Mouse (Mus musculus) spleen, adult 12 weeks (tissue): ENCODE data around the gene Ccdc142.

Experiments used
- DNase-seq: peaks from one replicate; pipeline ENCODE4 v3.0.0; 2022; ENCODE audit warnings: low spot score

Gene Ccdc142

DNA sequence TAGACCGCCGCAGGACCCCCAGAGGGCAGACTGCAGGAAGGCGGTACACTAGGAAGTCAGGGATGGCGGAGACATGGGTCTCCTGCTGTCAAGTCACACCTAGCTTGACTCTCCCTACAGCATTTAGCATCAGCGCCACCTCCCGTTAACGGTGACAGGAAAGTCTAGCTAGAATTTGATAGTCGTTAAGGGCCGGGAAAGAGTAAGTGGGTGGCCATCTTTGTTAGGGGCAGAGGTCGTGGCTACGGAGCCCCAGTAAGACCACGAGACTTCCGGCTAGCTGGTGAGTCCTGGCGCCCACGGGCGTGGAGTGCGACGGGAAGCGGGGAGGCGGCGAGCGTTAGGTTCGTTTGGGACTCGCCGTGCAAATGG lies at the start of gene Ccdc142, which contains the start of gene Gm42688:
Ccdc142 (plus strand) TSS at position 286 of the 372 bp plus-strand sequence.
Gm42688 (plus strand) TSS at position 302 of the 372 bp plus-strand sequence.
- DNase-seq: peak; percentile 77

DNA sequence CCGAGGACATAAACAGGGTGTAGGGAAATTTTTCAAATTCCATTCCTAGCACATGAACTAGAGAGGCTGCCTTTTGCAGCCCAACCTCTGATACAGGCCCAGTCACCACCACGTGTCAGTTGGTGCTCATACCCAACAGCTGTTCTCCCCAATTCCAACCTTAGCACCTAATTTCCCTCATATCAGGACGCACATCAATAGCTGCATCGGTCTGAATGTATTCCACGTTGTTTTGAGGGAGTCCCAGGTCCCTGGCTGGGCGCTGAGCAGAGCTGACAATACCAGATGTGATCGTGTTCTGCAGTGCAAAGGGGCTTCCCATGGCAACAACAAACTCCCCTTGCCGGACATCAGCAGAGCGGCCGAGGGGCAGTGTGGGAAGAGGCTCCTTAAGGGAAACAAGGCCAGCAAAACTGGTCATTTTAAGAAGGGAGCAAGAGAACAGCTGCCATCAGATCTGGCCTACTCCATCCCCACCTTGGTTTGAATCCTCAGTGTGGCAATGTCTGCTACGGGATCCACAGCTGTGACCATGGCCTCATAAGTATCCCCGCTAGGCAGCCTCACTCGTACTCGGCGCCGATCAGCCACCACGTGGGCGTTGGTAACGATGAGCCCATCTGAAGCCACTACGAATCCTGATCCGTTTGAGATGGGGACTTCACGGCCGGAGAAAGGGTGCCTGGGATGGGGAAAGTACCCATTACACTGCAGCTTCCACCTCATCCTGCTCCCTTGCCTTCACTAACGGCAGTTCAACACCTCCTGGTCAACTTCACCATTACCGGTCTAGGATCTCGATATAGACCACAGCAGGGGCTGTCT lies 48.1 kb upstream of the Ccdc142 start:
- peak; percentile 42 for DNase-seq

DNA sequence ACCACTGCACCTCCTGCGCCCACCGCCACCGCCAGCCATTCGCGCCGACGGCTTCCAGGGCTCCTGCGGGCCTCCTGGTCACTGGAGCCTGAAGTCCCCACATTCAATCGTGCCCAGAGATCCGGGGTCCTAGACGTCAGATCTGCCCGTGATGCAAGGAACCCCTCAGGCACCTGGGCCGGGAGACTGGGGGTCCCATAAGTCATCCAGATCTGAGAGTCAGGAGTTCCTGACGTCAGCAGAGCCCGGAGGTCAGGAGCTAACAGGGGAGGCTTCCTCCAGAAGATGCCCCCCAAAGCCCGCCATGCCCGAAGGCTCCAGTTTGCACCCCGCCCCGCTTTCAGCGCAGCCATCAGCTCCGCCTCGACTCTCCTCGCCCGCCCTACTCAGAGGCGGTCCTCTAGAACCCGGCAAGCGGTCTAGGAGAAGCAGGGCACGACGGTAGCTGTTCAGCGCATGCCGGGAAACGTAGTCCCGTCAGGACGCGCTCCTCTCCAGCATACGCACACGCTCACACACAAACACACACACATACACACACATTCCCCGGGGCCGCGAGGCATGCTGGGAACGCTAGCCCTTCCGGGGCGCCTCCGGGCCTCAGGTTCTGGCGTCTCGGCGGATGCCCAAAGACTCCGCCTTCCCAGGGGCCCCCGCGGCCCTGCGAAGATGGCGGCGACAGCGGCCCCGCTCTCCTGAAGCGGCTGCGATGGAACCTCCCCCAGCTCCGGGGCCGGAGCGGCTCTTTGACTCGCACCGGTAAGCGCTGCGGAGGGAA lies 47.1 kb upstream of the Ccdc142 start, which contains the start of gene Aup1:
Aup1 (plus strand) TSS at position 448 of the 778 bp plus-strand sequence.
- DNase-seq: peak; percentile 97

DNA sequence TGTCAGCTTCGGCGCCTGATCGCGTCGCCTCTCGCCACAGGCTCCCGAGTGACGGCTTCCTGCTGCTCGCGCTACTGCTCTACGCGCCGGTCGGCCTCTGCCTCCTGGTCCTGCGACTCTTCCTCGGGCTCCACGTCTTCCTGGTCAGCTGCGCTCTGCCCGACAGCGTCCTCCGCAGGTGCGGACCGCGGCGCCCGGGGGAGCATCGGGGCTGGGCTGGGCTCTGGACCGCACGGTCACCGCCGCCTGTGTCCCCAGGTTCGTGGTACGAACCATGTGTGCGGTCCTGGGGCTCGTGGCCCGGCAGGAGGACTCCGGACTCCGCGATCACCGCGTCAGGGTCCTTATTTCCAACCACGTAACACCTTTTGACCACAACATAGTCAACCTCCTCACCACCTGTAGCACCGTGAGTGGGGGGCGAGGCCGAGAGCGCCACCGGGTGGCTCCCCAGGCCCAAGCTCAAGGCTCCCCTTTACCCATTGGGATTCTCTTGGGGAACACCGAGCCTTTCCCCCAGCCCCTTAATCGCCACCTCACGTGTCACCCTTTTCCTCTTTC lies 46.5 kb upstream of the Ccdc142 start, which contains the start of gene Htra2:
Htra2 (minus strand) TSS at position 403 of the 561 bp plus-strand sequence.
- DNase-seq: peak; percentile 50

DNA sequence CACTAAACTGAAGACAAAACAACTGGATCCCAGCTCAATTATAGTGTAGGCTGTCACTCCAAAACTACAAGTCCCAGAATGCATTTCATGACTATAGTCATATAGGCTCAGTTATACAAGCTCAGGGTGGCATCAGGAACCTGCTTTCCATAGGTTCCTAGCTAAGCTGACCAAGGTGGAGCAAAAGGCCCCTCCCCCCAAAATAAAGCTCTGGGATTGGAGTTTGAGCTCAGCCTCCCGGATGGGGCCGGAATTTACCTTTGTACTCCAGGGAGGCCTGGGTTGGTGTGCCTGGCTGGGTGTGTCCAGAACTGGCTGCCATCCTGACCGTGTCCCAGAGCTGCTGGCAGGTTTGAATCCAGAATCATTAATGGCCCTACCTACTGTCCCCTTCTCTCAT lies 43.6 kb upstream of the Ccdc142 start, which contains the start of gene Dqx1:
Dqx1 (plus strand) TSS at position 55 of the 400 bp plus-strand sequence.
- no peak for DNase-seq

DNA sequence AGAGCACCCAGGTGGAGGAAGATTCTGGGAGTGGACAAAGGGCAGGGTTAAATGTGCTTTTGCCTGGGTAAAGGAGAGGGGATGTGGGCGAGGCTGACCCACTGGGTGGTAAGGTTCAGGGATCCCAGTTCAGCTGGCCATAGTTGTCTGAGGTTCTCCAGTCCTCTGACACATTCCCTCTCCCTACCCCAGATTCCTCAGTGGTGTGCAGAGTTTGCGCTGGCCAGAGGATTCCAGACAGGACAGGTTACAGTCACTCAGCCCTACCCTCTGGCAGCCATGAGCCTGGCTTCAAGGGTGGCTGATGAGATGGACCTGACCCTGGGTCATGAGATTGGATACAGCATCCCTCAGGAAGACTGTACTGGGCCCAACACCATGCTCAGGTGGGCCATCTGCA lies 42.7 kb upstream of the Ccdc142 start:
- no peak for DNase-seq

DNA sequence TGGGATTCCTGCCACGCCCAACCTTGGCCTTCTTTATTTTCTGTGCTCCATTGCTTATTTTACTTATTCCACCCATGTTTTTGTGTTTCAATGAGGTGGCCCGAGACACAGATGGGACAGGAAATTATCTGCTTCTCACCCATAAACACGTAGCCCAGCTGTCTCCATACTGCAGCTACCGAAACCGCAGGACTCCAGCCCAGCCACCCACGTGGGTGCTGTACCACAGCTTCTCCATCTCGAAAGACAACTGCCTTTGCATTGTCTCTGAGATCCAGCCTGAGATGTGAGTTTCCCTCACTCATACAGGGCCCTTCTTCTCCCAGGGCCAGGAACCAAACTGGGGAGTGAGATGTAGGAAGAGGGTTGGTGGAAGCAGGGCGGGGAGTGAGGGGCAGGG lies 35.4 kb upstream of the Ccdc142 start:
- DNase-seq: no peak

DNA sequence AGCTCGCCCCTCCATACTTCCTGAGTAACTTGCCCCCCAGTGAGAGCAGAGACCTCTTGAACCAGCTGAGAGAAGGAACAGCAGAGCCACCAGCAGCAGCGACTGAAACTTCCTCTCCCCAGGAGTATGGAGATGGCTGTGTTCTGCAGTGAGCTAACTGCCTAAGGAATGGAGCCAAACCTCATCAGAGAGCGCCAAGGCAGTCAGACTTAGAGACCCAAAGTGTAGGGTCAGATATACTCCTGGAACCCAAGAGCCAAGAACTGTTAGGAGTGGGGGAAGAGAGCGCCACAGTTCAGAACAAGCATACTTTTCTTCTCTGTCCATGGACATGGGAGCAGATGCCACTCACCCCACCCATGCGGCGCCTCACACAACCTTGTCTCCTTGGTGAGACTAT lies 35.0 kb upstream of the Ccdc142 start:
- no peak for DNase-seq

DNA sequence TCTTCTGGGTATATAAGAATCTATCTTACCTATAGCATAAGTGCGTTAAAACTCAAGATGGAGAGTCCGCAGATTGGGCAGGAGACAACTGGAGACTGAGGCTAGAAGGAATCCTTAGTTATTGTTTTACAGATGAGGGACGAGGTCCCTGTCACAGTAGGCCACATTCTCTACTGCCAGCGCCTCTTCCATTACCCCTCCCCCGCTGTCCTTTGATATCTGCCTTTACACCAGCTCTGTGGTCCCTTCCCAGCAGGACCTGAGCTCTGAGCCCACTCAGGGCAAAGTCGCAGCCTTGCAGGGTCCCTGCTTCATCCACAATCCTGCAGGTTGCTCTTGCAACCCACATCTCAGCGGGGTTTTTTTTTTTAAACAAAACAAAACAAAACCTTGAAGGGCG lies 33.2 kb upstream of the Ccdc142 start:
- DNase-seq: no peak

DNA sequence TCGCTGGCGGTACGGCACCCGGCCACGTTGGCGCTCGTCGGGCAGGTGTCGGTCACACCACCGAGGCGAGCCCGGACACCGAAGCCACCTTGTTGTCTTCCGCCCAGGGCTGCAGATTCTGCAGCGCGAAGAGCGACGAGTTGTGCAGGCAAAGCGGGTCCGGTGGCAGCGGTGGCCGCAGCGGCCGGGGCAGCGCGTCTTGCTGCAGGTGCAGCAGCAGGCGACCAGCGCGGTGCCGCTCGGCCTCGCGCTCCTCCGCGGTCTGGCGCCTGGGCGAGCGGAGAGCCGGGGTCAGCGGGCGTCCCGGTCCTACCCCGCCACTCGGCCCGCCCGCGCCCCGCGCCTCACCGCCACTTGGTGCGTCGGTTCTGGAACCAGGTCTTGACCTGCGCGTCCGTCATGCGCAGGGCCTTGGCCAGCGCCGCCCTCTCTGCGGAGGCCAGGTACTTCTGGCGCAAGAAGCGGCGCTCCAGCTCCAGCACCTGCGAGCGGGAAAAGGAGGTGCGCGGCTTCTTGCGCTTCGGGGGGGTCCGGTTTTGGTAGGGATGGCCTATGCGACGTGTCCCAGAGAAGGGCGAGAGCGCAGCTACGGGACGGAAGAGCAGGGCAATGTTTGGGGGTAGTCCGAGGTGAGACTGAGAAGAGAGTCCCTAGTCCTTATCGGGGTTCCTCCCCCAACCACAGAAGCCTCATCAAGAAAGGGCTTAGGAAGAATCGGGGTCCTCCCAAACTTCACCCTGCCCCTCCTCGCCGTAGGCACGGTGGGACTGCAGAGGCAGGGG lies 32.5 kb upstream of the Ccdc142 start:
- DNase-seq: no peak

DNA sequence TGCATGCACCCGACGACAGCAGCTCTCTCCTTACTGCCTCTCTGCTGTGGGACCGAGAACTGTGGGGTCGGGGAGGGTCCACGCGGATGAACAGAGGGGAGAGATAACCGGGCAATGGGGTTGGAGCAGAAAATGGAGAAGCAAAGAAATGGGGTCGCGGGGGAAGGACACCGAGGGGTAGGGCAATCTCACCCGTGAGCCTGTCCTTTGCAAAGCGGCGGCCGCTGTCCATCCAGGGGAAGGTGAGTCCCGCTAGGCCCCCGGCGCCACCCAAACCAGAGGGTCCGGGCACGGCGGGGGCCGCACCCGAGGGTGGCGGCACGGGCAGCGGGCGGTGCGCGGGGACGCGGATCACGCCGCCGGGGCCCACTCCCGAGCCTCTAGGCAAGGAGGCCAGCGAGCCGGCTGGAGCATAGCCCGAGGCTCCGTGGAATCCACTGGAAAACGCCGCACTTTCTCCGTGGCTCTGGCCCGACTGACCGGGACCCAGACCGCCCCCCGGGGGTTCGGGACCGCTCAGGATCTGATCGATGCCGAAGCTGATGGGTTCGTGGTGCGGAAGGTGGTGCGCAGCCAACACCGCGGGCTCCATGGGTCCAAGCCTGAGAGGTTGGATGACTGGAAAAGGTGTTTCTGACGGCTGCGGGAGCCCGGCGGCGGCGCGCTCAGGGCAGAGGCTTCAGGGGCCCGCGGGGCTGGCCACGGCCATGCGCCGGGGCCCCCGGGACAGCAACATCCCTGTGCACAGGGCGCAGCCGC lies 31.7 kb upstream of the Ccdc142 start:
- no peak for DNase-seq

DNA sequence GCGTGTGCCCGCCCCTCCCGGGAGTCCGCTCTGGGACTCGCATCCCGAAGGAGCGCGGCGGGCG lies 31.3 kb upstream of the Ccdc142 start, which contains the start of gene Tlx2:
Tlx2 (minus strand) TSS at position 47 of the 64 bp plus-strand sequence.
- DNase-seq: no peak

DNA sequence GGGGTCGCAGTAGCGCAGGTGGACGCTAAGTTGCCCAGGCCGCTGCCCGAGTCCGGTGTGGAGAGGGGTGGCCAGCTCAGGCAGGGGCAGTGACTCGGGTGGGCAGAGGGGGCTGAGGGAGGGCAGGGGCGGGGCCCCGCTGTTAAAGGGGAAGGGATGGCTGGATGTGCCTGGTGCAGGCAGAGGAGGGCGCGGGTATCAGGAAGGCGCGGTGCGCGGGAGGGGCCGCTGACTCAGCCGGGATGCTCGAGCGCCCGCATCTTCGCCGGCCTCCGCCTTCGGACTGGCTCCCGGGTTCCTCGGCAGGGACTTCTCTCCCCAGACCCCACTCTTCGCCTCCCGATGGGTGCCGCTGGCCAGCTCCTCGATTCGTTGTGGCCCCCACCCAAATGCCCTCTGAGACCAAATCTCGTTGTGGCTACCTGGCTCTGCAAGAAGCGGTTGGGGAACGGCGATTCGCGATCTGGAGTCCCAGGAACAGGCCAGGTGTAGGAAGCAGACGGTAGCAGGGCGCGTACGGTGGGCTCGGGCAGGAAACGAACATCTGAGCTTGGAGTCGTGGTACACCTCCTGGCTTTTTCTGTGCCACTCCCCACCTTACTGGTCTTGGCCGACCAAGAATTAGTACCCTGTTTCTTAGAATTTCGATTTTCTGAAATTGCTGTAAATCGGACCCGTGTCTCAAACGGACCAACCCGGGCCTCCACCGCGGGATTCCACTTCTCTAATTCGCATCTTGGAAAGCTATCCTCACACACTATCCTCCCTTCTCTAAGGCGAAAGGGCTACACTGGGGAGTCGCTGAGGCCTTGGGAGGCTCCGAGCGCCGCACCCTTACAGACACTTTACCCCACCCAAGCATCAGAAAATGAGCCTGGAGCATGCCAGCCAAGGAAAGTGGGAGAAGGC lies 30.8 kb upstream of the Ccdc142 start:
- peak; percentile 15 for DNase-seq

DNA sequence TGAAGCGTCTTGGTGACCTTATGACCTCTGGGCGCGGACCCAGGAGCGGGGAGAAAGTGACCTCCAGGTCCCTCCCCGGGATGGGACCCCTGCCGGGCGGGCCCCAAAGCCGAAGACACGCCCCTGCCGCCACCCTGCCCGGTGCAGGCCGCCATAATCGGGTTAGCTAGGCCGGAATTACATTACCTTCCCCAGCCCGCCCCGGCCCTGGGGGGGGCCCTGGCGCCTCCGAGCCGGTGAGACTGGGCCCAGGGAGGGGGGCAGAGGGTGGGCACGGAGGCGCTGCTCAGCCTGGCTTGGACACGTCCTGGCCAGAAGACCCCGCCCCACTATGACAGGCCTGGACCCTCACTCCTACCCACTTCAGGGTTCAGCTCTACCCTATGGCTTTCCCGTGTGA lies 30.2 kb upstream of the Ccdc142 start:
- no peak for DNase-seq

DNA sequence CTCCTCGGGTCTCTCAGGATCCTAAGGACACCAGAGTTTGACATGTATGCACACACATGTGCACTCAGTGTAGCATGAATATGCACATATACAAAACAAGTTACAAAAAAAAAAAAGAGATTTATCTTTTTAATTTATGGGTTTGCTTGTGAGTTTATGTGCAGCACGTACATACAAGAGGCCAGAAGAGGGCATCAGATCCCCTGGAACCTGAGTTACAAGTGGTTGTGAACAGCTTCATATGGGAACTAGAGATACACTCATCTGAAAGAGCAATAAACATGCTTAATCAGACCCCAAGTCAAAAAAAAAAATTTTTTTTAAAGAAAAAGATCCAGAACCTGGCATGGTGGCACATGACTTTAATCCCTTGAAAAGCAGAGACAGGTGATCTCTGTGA lies 26.4 kb upstream of the Ccdc142 start:
- no peak for DNase-seq

DNA sequence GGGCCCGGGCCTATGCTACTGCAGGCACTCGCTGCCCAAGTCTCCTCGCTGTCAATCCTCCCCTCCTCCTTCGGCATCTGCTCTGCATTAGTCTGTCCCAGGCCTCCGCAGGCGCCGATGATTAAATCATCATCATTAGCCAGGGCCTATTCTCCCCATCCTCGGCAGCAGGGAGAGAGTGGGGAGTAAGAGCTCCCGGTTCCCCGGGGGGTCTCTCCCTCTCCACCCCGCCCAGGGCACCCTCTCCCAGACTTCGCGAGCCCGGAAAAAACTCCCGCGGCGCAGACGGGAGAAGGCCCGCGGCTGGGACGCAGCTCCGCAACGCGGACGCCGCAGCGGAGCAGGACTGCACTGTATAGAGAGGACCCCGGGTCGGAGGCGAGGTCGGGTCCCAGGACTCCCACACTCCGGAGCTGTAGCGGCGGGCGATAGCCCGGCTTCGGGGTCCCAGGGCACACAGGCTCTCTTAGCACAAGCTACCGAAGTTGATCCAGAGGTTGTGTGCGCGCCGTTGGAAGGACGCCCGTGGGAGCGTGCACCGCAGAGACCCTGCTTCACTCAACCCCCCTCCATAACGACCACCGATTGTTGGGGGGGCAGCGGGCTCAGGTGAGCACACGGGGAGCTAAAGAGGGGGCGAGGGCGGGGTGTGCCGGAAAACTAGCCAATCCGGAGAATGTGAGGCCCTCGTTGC lies 23.6 kb upstream of the Ccdc142 start, which contains the start of gene Pcgf1:
Pcgf1 (plus strand) TSS at position 240 of the 694 bp plus-strand sequence.
- DNase-seq: peak; percentile 20

DNA sequence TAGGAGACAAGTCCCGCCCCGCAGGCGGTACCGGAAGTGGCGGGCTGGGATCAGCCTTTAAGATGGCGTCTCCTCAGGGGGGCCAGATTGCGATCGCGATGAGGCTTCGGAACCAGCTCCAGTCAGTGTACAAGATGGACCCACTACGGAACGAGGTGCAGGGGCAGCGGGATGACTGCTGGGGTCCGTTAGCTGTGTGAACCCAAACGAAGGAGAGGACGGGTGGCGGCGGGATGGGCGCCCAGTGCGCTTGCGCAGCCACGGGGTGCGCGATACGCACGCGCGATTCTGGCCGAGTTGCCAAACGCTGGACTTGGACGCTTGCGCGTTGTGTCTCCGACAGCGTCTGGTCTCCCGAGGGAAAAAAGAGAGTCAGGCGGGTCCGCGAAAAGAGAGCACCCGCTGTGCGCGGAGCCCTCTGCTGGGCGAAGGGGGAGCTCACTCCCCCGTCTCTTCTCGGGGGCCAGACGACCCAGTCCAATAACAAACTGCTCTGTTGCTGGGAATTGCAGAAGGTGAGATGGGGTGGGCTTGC lies 23.0 kb upstream of the Ccdc142 start:
- peak; percentile 100 for DNase-seq

DNA sequence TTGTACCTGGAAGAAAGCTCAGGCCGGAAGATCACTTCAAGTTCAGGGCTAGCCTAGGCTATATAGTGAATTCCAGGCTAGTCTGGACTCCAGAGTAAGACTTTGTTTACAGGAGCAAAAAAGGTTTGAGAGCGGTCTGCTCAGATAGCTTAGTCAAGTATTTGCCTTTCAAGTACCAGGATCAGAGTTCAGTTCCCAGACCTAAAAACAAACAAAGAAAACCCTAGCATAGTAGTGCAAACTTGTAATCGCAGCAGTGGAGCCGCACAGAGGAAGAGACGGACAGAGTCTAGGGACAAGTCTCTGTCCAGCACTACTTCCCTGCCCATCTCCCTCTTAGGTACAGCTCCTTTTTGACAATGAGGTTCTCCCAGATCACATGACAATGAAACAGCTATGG lies 21.2 kb upstream of the Ccdc142 start:
- DNase-seq: no peak

DNA sequence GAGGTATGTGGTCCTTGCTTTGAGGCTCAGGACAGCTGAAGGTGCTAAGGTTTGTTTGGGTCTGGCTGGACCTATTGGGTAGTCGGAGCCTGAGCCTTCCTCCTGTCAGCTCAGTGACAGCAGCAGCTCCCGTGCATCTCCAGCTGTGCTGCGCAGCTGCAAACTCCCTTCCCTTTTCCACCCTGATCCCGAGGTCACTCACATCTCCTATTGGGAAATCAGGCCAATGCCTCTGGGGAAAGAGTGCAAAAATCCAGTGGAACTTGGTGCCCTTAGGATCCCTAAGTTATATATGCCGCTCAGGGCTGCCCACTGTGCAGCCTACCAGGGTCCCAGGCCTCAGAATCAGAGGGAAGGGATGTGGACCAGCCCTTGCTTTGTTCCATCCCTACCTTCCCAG lies 17.9 kb upstream of the Ccdc142 start:
- no peak for DNase-seq

DNA sequence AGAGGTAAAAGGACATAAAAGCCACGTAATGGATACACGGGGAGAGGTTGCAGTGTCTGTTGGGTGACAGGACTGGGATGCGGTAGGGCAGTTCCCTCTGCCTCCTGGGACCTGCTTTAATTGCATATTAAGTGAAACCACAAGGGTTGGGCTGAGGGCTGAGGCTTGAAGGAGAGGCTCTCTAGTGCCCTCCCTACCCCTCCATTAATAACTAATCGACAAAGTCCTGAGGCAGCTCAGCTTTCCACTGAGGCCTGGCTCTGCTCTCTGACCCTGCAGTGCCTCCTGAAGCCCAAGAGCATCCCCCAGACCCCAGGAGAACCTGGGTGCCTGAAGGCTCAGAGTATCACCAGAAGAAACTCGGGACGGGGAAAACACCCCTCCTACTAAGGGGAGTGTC lies 16.9 kb upstream of the Ccdc142 start:
- no peak for DNase-seq
